Mouse (Mus musculus) megakaryocyte, embryonic 14.5 days (primary cell): ENCODE measurements around the gene Lypd8.

Source experiments
- FLI1 ChIP-seq: IDR thresholded peaks from 2 replicates; pipeline ENCODE4 v1.6.1; 2012; ENCODE audit warnings: low read length, inconsistent platforms, mixed read lengths
- GATA1 ChIP-seq: IDR thresholded peaks from 3 replicates; pipeline ENCODE4 v1.6.1; 2012; ENCODE audit warnings: mixed read lengths, low read length, inconsistent platforms, borderline replicate concordance

- no peak for TF ChIP-seq GATA1
- no peak for TF ChIP-seq FLI1
Measured at GRCm38 (mm10) chr11:58351179-58351578, 27.7 kb upstream of the Lypd8 start.
